Mouse (Mus musculus) brain, embryonic 14.5 days (tissue): Measurements from ENCODE around the gene Sco2.

Experiments used
- CTCF ChIP-seq: fragments of 200-500 bp; IDR thresholded peaks from 2 replicates; pipeline ENCODE4 v1.5.1; 2012; ENCODE audit warnings: inconsistent platforms, mild to moderate bottlenecking, moderate library complexity, borderline replicate concordance; ENCODE audit not compliant: insufficient read depth, insufficient read length; ENCODE audit errors: extremely low read depth
- POLR2A ChIP-seq: fragments of 200-500 bp; IDR thresholded peaks from 2 replicates; pipeline ENCODE4 v1.6.1; 2012; ENCODE audit warnings: mild to moderate bottlenecking, inconsistent platforms, borderline replicate concordance; ENCODE audit not compliant: poor library complexity, insufficient read depth, insufficient read length, severe bottlenecking; ENCODE audit errors: extremely low read depth

DNA sequence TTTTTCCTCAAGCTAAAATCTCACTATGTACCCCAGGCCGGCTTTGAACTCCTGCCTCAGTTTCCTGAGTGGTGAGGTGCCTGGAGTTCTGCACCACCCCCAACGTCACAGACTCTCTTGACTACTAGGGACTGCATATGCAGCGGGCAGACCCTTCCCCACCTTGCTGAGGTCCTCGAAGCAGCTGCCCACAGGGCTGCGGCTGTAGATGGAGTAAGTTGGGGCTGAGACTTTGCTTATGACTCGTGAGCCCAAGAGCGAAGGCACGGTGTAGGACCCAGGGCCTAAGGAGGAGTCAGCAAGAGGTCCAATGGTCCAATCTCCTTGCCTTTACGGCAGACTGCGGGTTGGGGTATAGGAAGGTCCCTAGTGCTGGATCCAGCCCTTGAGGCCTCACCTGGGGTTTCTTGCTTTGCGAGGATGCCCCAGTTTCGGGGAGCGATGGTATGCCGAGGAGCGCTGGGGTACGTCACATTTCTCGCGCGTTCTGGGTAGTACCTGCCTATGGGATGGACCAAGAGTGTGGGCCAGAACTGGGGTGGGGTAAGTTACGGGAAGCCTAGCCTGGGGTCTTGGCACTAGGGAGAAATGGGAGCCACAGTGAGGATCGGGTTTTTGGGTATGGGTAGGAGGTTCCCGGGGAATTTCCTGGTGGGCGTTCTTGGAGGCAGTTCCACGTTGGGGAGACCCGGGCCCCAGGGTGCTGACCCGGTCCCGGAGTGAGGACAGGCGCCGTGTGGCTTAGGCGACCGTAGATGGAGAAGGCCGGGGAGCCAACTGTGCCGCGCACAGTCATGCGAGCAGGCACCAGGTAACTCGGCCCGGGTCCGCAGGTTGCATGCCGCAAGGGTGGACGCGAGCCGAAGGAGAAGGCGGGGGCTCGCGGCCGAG, 4.5 kb upstream of the Sco2 start:
- no peak for TF ChIP-seq CTCF
- no peak for TF ChIP-seq POLR2A
